Mouse (Mus musculus) limb, embryonic 15.5 days (tissue): ENCODE measurements around the gene Slc46a2. TPM values are rescaled to one million over a fixed set of nuclear protein-coding genes. Genes with fewer than 3 reads are reported as not detected.
A peak's percentile ranks its signal among the peaks of the same experiment; 100 is the strongest.

Experiments
- ATAC-seq: fragments of 200-750 bp; cut with Nextera tagmentation; 2 replicates; pipeline ENCODE4 v1.8.0; 2017; ENCODE audit warnings: low read depth, moderate TSS enrichment; ENCODE audit not compliant: insufficient number of reproducible peaks, low FRiP score, low TSS enrichment
- H3K27ac ChIP-seq: fragments of 300-500 bp; sonication (generic); 2 replicates; pipeline ENCODE4 v1.5.1; 2015; ENCODE audit warnings: moderate library complexity, mild to moderate bottlenecking, inconsistent platforms
- H3K27me3 ChIP-seq: fragments of 300-500 bp; sonication (generic); 2 replicates; pipeline ENCODE4 v1.6.1; 2015; ENCODE audit warnings: inconsistent platforms
- H3K36me3 ChIP-seq: fragments of 300-500 bp; sonication (generic); 2 replicates; pipeline ENCODE4 v1.6.1; 2015; ENCODE audit warnings: inconsistent platforms
- H3K4me1 ChIP-seq: fragments of 300-500 bp; sonication (generic); 2 replicates; pipeline ENCODE4 v1.6.1; 2015; ENCODE audit warnings: inconsistent platforms
- H3K4me2 ChIP-seq: fragments of 300-500 bp; sonication (generic); 2 replicates; pipeline ENCODE4 v1.6.1; 2015; ENCODE audit warnings: mild to moderate bottlenecking, inconsistent platforms
- H3K4me3 ChIP-seq: fragments of 300-500 bp; sonication (generic); 2 replicates; pipeline ENCODE4 v1.5.1; 2015; ENCODE audit warnings: mild to moderate bottlenecking, inconsistent platforms
- H3K9ac ChIP-seq: fragments of 300-500 bp; sonication (generic); 2 replicates; pipeline ENCODE4 v1.6.1; 2015; ENCODE audit warnings: inconsistent platforms
- H3K9me3 ChIP-seq: fragments of 300-500 bp; sonication (generic); 2 replicates; pipeline ENCODE4 v1.6.1; 2016; ENCODE audit warnings: inconsistent platforms
- WGBS: fragments of 180-500 bp; shearing (Covaris S2); methylation state at CpG from one replicate; pipeline ENCODE4 v1.1.7; 2015; 5-methylcytosine and 5-hydroxymethylcytosine counted together
- polyA plus RNA-seq: library from polyadenylated mRNA; unstranded; fragments of >200 nt; fragmentation: Nextera tagmentation; extraction: Ambion mirVana; gene quantifications from 2 replicates; pipeline ENCODE4 v1.2.1, GENCODE M21; 2015

Slc46a2 gene
- polyA plus RNA-seq: 5.6 and 6.0 TPM in 2 replicates

DNA sequence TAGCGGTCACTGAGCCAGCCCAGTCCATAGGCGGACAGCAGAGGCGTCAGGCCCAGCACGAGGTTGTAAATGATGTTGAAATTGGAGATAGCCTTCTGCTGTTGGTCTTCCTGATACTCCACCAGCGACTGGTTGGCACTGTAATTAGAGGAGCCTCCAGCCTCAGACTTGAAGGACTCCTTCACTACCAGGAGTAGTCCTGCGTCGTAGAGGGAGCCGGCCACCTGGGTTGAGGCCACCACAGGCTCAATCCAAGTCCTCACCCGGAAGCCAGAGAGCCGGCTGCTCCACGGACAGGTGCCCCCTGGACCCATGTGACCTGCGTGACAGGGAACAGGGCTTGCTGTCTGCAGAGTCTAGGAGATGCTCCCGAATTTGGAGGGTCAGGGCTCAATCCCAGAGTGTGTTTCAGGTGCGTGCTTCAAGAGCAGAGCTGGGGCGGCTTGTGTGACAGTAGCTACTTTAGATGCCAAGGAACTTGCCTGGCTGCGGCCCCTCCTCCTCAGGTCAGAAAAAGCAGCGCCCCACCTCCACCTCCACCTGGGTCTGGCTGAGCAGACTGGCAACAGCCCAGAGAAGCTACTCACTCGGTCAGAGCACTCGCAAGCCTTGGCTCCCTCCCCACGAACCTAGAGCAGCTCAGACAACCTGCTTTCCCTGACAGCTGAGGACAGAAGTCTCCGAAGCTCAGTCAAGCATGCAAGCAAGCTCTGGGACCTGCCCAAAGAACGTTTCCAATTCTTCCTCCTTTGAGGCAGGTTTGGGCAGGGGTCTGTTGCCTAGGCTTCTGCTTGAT, at the start of gene Slc46a2:
Gene Slc46a2, minus strand, starts transcription at position 449 of the 796 bp plus-strand sequence.
- H3K4me2 ChIP-seq: no peak within 1 kb of the TSS
- no peaks in the 10 kb centered on the region for H3K9me3 ChIP-seq
- H3K4me3 ChIP-seq: no peak within 1 kb of the TSS
- H3K4me1 ChIP-seq: no peaks in the 10 kb centered on the region
- no peak for ATAC-seq
- no peak within 1 kb of the TSS for H3K27ac ChIP-seq
- no peak within 1 kb of the TSS for H3K9ac ChIP-seq
- WGBS: 13% methylated on average over 22 of the region's 22 CpGs
- H3K27me3 ChIP-seq: peaks cover 14% of the 10 kb centered on the region
- H3K36me3 ChIP-seq: no peaks in the 10 kb centered on the region

DNA sequence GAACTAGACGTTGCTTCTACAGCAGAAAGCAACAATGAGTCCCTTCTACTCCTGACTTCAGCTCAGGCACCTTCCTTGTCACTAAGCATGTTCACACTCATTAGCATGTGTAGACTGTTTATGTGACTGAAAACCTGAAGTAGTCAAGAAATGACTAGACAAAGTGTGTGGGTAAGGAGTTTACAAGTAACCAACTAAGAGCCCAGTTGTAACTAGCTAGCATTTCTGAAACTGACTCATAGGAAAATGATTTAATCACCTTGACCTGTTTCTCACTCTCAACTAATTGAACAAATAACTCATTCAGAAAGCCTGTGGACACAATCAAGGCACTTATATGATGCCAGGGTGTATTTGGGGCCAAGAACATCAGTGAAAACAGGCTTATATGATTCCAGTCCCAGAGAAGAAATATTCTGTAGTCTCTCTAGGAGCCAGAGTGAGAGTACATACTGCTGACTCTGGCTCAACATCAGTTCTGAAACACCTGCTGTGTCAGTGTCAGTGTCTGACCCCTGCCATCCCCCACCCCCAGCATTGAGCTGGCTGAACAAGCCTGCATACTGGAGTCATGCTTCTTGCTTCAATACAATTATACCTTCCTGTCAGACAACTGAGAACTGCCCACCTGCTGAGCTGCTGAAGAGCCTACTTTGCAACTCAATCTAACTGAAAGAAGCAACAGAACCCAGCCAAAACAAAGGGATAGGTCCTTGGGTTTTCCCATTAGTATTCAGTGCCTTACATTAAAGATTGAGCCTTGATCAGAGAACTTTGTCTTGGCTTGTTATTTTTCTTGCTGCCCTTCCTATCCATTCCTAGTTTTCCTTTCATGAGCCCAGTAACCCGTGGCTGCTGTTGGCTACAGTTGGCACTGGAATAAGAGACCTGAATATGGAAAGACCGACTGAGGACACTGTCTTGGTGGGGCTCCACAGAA, 48.8 kb upstream of the Slc46a2 start, which contains the start of gene Mup6:
Gene Mup6, plus strand, starts transcription at position 890 of the 940 bp plus-strand sequence.
- ATAC-seq: no peak
- Histone ChIP-seq H3K27ac (no peak within 1 kb of the TSS), H3K9me3 (no peaks in the 10 kb centered on the region), H3K4me1 (no peaks in the 10 kb centered on the region), H3K36me3 (no peaks in the 10 kb centered on the region), H3K27me3 (no peaks in the 10 kb centered on the region), H3K9ac (no peak within 1 kb of the TSS), H3K4me3 (no peak within 1 kb of the TSS), H3K4me2 (no peak within 1 kb of the TSS)
- 46% methylated on average over 3 of the region's 3 CpGs for WGBS

DNA sequence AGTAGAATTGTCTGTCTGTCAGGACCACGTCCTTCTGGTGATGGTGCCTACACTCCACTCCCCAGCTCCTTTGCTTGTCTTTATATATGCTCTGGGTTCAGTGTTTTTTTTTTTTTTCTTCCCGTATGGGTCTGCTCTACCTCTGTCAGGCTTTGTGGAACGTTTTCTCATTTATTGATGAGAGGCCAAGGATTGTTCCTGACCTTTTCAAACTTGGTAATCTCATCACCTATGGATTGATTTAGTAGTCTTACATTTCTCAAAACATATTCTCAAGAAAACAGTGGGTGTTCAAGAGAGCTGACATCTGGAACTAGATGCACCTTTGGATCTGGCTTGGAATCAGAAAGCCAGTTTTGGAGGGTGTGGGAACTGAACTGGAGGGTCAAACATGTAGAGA, 45.8 kb upstream of the Slc46a2 start, which contains the start of gene Mup4:
Gene Mup4, minus strand, starts transcription at position 101 of the 400 bp plus-strand sequence.
- no peak for ATAC-seq
- Histone ChIP-seq H3K27me3 (no peaks in the 10 kb centered on the region), H3K27ac (no peak within 1 kb of the TSS), H3K9me3 (no peaks in the 10 kb centered on the region), H3K36me3 (no peaks in the 10 kb centered on the region), H3K4me3 (no peak within 1 kb of the TSS), H3K4me1 (no peaks in the 10 kb centered on the region), H3K9ac (no peak within 1 kb of the TSS), H3K4me2 (no peak within 1 kb of the TSS)
- WGBS: 71% methylated on average over 3 of the region's 3 CpGs

DNA sequence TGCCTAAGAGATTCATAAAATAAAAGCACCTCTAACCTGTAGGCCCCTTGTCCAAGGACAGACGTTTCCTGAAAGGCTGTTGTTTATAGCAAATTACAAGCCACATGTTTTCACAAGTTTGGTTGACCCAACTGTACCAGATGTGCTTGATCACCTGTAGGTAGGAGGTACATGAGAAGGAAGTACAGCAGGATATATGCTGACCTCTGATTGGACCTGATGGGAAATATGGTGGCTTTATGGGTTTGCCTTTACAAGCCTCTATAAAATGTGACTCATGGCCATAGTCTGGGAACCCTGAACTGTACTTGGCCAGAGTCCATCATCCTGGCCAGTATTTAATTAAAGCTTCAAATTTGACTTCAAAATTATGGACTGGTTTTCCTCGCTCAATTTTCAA, 22.7 kb upstream of the Slc46a2 start:
- 26% methylated on average over 2 of the region's 2 CpGs for WGBS
- no peaks in the 10 kb centered on the region for H3K36me3 ChIP-seq

GRCm38 (mm10) chr4:59932505-59933281, 17.8 kb upstream of the Slc46a2 start:
- no peaks in the 10 kb centered on the region for H3K4me1 ChIP-seq
- H3K27me3 ChIP-seq: no peaks in the 10 kb centered on the region
- H3K4me3 ChIP-seq: no peak overlapping the region
- H3K9me3 ChIP-seq: no peaks in the 10 kb centered on the region
- no peak overlapping the region for H3K27ac ChIP-seq
- H3K4me2 ChIP-seq: no peak overlapping the region
- WGBS: 54% methylated on average over 6 of the region's 6 CpGs
- 0 out of 2 replicates have a peak, but pooled peaks have one; percentile 58 for ATAC-seq
- no peak overlapping the region for H3K9ac ChIP-seq
- no peaks in the 10 kb centered on the region for H3K36me3 ChIP-seq

More for the DNA sequence above, 22.7 kb upstream of the Slc46a2 start:
- H3K4me3 ChIP-seq: no peak overlapping the region
- H3K4me1 ChIP-seq: no peaks in the 10 kb centered on the region
- no peak overlapping the region for H3K4me2 ChIP-seq
- H3K9me3 ChIP-seq: no peaks in the 10 kb centered on the region
- no peak for ATAC-seq
- H3K9ac ChIP-seq: no peak overlapping the region
- no peaks in the 10 kb centered on the region for H3K27me3 ChIP-seq
- no peak overlapping the region for H3K27ac ChIP-seq

DNA sequence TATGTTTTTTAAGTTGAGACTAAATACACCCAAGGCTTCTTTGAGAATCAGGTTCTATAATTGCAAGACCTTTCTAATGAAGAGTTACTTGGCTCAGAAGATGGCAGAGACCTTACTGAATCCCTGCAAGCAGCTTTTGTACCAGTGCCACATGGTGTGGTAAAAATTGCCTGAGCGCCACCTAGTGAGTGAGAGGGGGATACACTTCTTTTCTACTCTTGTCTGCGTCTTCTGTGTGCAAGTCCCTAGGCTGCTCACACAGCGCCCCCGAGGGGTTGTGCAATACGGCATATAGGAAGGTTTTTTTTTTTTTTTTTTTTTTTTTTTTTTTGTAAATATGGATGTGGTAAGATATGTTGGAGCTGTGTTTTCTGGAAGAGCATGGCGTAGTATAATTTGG, 13.5 kb upstream of the Slc46a2 start:
- Histone ChIP-seq H3K27ac (no peak overlapping the region), H3K4me2 (no peak overlapping the region), H3K36me3 (no peaks in the 10 kb centered on the region), H3K27me3 (no peaks in the 10 kb centered on the region), H3K4me3 (no peak overlapping the region), H3K9ac (no peak overlapping the region), H3K9me3 (no peaks in the 10 kb centered on the region), H3K4me1 (no peaks in the 10 kb centered on the region)
- no peak for ATAC-seq
- 23% methylated on average over 6 of the region's 6 CpGs for WGBS

DNA sequence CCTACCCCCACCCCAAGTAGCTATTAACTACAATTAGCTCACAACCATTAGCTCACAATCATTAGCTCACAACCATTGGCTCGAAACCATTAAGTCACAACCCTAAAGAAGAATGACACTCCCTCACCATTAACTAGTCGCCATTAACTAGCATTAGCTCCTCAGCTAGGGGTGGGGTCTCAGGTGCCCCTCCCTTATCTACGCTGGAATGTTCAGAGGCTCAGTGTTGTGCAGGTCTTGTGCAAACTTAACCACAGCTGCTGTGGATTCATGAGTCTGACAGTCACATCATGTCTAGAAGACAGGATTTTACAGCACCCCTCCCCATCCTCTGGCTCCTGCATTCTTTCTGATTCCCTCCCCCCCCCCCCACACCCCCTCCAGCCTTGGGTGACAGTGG, 12.8 kb upstream of the Slc46a2 start:
- Histone ChIP-seq H3K27me3 (no peaks in the 10 kb centered on the region), H3K4me2 (no peak overlapping the region), H3K4me1 (no peaks in the 10 kb centered on the region), H3K36me3 (no peaks in the 10 kb centered on the region), H3K9ac (no peak overlapping the region), H3K4me3 (no peak overlapping the region), H3K9me3 (no peaks in the 10 kb centered on the region), H3K27ac (no peak overlapping the region)
- ATAC-seq: no peak
- WGBS: 68% methylated on average over 3 of the region's 3 CpGs

- WGBS: 86% methylated on average over 9 of the region's 9 CpGs
- H3K36me3 ChIP-seq: no peaks in the 10 kb centered on the region
- H3K4me3 ChIP-seq: no peak overlapping the region
- no peaks in the 10 kb centered on the region for H3K27me3 ChIP-seq
- H3K4me2 ChIP-seq: no peak overlapping the region
- H3K9ac ChIP-seq: no peak overlapping the region
- H3K27ac ChIP-seq: no peak overlapping the region
- no peak for ATAC-seq
- H3K4me1 ChIP-seq: no peaks in the 10 kb centered on the region
- no peaks in the 10 kb centered on the region for H3K9me3 ChIP-seq
These were observed 10.2 kb upstream of the Slc46a2 start for GRCm38 (mm10) chr4:59925082-59925481.

- no peak overlapping the region for H3K4me3 ChIP-seq
- H3K9ac ChIP-seq: no peak overlapping the region
- no peaks in the 10 kb centered on the region for H3K36me3 ChIP-seq
- H3K4me1 ChIP-seq: no peaks in the 10 kb centered on the region
- WGBS: 89% methylated on average over 3 of the region's 3 CpGs
- no peak overlapping the region for H3K27ac ChIP-seq
- H3K4me2 ChIP-seq: no peak overlapping the region
- peaks cover 14% of the 10 kb centered on the region for H3K27me3 ChIP-seq
- H3K9me3 ChIP-seq: no peaks in the 10 kb centered on the region
- ATAC-seq: no peak
These were observed 3.1 kb upstream of the Slc46a2 start for GRCm38 (mm10) chr4:59917966-59918365.

DNA sequence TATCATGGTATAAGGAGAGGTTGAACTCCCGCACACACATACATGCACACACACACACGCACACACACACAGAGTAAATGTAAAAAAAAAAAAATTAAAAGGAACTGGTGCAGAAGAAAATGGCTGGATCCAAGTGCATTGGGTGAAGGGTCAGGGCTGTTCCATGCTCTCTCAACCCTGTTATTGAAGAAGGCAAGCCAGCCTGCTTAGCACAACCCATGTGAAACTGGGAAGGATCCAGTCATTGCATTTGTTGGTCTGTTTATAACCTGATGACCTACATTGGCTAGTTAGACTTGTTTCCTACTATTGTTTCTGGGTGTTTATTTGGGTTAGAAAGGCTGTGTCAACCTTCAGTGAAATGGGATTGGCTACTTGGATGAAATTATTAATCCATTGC, 6.1 kb downstream of the Slc46a2 start:
- H3K4me2 ChIP-seq: no peak overlapping the region
- H3K4me3 ChIP-seq: no peak overlapping the region
- no peaks in the 10 kb centered on the region for H3K27me3 ChIP-seq
- no peaks in the 10 kb centered on the region for H3K9me3 ChIP-seq
- no peaks in the 10 kb centered on the region for H3K4me1 ChIP-seq
- H3K9ac ChIP-seq: no peak overlapping the region
- ATAC-seq: no peak
- no peaks in the 10 kb centered on the region for H3K36me3 ChIP-seq
- H3K27ac ChIP-seq: no peak overlapping the region
- 93% methylated on average over 2 of the region's 2 CpGs for WGBS

DNA sequence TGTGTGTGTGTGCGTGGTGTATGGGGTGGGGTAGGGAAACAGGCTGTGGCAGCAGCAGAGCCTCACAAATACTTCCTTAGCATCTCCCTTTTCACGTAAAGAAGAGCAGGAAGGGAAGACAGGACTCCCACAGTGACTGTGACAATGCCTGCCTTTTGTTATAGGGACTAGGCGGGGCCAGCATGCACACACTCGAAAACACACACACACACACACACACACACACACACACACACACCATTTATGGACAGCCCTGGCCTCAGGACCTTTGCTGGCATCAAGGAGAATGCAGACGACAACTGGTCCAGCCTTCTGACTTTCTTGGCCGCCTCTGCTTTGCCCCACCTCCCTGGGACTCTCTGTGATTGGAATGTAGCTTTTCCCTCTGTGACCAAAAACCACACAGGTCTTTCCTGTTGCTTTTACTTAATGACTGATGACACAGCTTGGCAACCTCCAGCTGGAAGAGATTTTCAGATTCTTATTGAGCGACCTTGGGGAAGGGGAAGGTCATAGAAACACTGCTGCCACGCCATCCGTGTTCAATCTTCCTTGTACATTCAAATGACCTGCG, 7.1 kb downstream of the Slc46a2 start:
- no peak for ATAC-seq
- H3K4me3 ChIP-seq: no peak overlapping the region
- no peaks in the 10 kb centered on the region for H3K27me3 ChIP-seq
- H3K4me1 ChIP-seq: no peaks in the 10 kb centered on the region
- no peaks in the 10 kb centered on the region for H3K36me3 ChIP-seq
- H3K9ac ChIP-seq: no peak overlapping the region
- WGBS: 54% methylated on average over 10 of the region's 10 CpGs
- H3K9me3 ChIP-seq: no peaks in the 10 kb centered on the region
- no peak overlapping the region for H3K4me2 ChIP-seq
- no peak overlapping the region for H3K27ac ChIP-seq
